12 mouse cellular contexts compared by ENCODE assay signal in genomic region chr9:101471665-101472064, GRCm38 (mm10).
DNase-seq lines count a peak whose midpoint lies in the region; ATAC-seq lines count a peak whose summit lies in the region.
"Had no signal": no experiment of that assay in that cellular context is flagged by ENCODE, and none has a peak within 500 bp of the region (broad histone marks: within the 10 kb centered on the region; RNA-seq: fewer than 3 reads in every experiment).

No protein-coding gene starts in this region.

- no peak for ATAC-seq in heart, embryonic 15.5 days (replicated peaks; ENCODE audit: insufficient number of reproducible peaks, insufficient read depth, low FRiP score, low read depth)
- ATAC-seq in forebrain, embryonic 14.5 days: no peak
- no peak for ATAC-seq in hindbrain, embryonic 15.5 days (ENCODE audit: low FRiP score, low read depth)
- 0 out of 2 replicates have a peak, but pooled peaks have one; percentile 34 for ATAC-seq in neural tube, embryonic 12.5 days (ENCODE audit: low FRiP score, low read depth)
- ATAC-seq: intestine, postnatal 0 days had no signal

- no peaks in the 10 kb centered on the region for H3K27me3 ChIP-seq in heart, embryonic 15.5 days
- H3K27me3 ChIP-seq in forebrain, embryonic 14.5 days (replicated peaks; ENCODE audit: control insufficient read depth, insufficient read depth, low read length): no peaks in the 10 kb centered on the region
- no peaks in the 10 kb centered on the region for H3K27me3 ChIP-seq in hindbrain, embryonic 15.5 days
- 0 out of 2 replicates have a peak, but pooled peaks cover 3% of the 10 kb centered on the region for H3K27me3 ChIP-seq in neural tube, embryonic 12.5 days (replicated peaks)
- H3K27me3 ChIP-seq: embryonic facial prominence, embryonic 15.5 days; liver, embryonic 15.5 days had no signal

- no peak overlapping the region for H3K4me2 ChIP-seq in heart, embryonic 15.5 days
- H3K4me2 ChIP-seq in forebrain, embryonic 14.5 days (ENCODE audit: low read length): no peak overlapping the region
- H3K4me2 ChIP-seq in hindbrain, embryonic 15.5 days: no peak overlapping the region
- peak overlapping the region; percentile 5; the same call in 1 of the 2 replicates for H3K4me2 ChIP-seq in neural tube, embryonic 12.5 days (replicated peaks)
- H3K4me2 ChIP-seq: embryonic facial prominence, embryonic 15.5 days; liver, embryonic 15.5 days had no signal

- H3K4me3 ChIP-seq in heart, embryonic 15.5 days: no peak overlapping the region
- H3K4me3 ChIP-seq in forebrain, embryonic 14.5 days (ENCODE audit: low read depth, low read length): no peak overlapping the region
- H3K4me3 ChIP-seq in hindbrain, embryonic 15.5 days: no peak overlapping the region
- no peak overlapping the region for H3K4me3 ChIP-seq in neural tube, embryonic 12.5 days
- H3K4me3 ChIP-seq: embryonic facial prominence, embryonic 15.5 days; liver, embryonic 15.5 days had no signal

- peak overlapping the region; percentile 27; the same call in 1 of the 2 replicates for H3K27ac ChIP-seq in heart, embryonic 15.5 days
- peak overlapping the region; percentile 68; the same call in 1 of the 2 replicates for H3K27ac ChIP-seq in forebrain, embryonic 14.5 days (ENCODE audit: low read depth, low read length)
- H3K27ac ChIP-seq in hindbrain, embryonic 15.5 days (replicated peaks): peak overlapping the region; percentile 78
- H3K27ac ChIP-seq in neural tube, embryonic 12.5 days: peak overlapping the region; percentile 17; the same call in 1 of the 2 replicates
- H3K27ac ChIP-seq: embryonic facial prominence, embryonic 15.5 days; liver, embryonic 15.5 days had no signal

- WGBS in heart, embryonic 15.5 days: 59% methylated on average over 3 of the region's 3 CpGs
- 12% methylated on average over 3 of the region's 3 CpGs for WGBS in forebrain, embryonic 14.5 days
- WGBS in hindbrain, embryonic 15.5 days: 10% methylated on average over 3 of the region's 3 CpGs
- 21% methylated on average over 3 of the region's 3 CpGs for WGBS in neural tube, embryonic 12.5 days

- H3K9me3 ChIP-seq in heart, embryonic 15.5 days (replicated peaks): no peaks in the 10 kb centered on the region
- H3K9me3 ChIP-seq in forebrain, embryonic 14.5 days (replicated peaks; ENCODE audit: control insufficient read depth, low read length): no peaks in the 10 kb centered on the region
- H3K9me3 ChIP-seq in hindbrain, embryonic 15.5 days: no peaks in the 10 kb centered on the region
- H3K9me3 ChIP-seq in neural tube, embryonic 12.5 days: no peaks in the 10 kb centered on the region
- H3K9me3 ChIP-seq: embryonic facial prominence, embryonic 15.5 days; liver, embryonic 15.5 days had no signal

- no peak overlapping the region for H3K9ac ChIP-seq in heart, embryonic 15.5 days
- no peak overlapping the region for H3K9ac ChIP-seq in forebrain, embryonic 14.5 days (ENCODE audit: low read length)
- H3K9ac ChIP-seq in hindbrain, embryonic 15.5 days: no peak overlapping the region
- no peak overlapping the region for H3K9ac ChIP-seq in neural tube, embryonic 12.5 days
- H3K9ac ChIP-seq: embryonic facial prominence, embryonic 15.5 days; liver, embryonic 15.5 days had no signal

- peaks cover 16% of the 10 kb centered on the region for H3K4me1 ChIP-seq in heart, embryonic 15.5 days (replicated peaks)
- H3K4me1 ChIP-seq in forebrain, embryonic 14.5 days (ENCODE audit: control insufficient read depth, insufficient read depth, low read length): peaks cover 21% of the 10 kb centered on the region
- peaks cover 20% of the 10 kb centered on the region for H3K4me1 ChIP-seq in hindbrain, embryonic 15.5 days (replicated peaks)
- peaks cover 19% of the 10 kb centered on the region for H3K4me1 ChIP-seq in neural tube, embryonic 12.5 days
- H3K4me1 ChIP-seq: embryonic facial prominence, embryonic 15.5 days; liver, embryonic 15.5 days had no signal

- DNase-seq in heart, adult 11 months: no peak
- peak; percentile 57 for DNase-seq in forebrain, embryonic 14.5 days (ENCODE audit: low spot score)
- no peak for DNase-seq in urinary bladder, postnatal 4 days (ENCODE audit: low spot score in 2 of 2)
- no peak for DNase-seq in cerebellum, postnatal 10 days
- DNase-seq: cerebellum, adult 8-10 months; kidney, postnatal 14 days had no signal

- no peaks in the 10 kb centered on the region for H3K36me3 ChIP-seq in heart, embryonic 15.5 days
- H3K36me3 ChIP-seq in forebrain, embryonic 14.5 days (ENCODE audit: control insufficient read depth, insufficient read depth, low read length): no peaks in the 10 kb centered on the region
- H3K36me3 ChIP-seq in hindbrain, embryonic 15.5 days: no peaks in the 10 kb centered on the region
- H3K36me3 ChIP-seq in neural tube, embryonic 12.5 days: no peaks in the 10 kb centered on the region
- H3K36me3 ChIP-seq: embryonic facial prominence, embryonic 15.5 days; liver, embryonic 15.5 days had no signal

Comparison
In these comparisons a context has a peak if more than half of its experiments do, and no peak if none do; other contexts are left out.
1. H3K27ac ChIP-seq: peak in every context shown above with its lines; median percentile 78 in hindbrain, embryonic 15.5 days; 68 in forebrain, embryonic 14.5 days; 27 in heart, embryonic 15.5 days; 17 in neural tube, embryonic 12.5 days.